ENCODE assay signal across 33 mouse cellular contexts in the genomic region with DNA sequence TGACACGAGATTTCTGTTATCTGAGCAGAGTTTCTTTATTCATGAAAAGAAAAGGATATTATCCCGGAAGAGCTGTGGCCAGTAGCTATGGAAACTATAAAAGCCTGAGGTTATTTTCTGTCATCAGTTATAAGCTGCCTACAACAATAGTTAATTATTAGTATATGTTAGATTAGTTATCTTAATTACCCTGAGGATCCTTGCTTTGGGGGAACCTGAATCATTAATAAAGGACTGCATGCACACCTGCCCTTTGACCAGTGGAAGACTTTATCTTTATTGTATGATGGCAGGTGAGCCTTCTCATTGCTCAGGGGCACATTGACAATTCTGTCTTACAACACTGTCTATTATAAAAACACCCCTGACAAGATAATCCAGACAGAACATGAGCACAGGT.
"Had no signal": no experiment of that assay in that cellular context is flagged by ENCODE, and none has a peak within 500 bp of the region (broad histone marks: within the 10 kb centered on the region; RNA-seq: fewer than 3 reads in every experiment).

No protein-coding gene starts in this region.

- DNase-seq: heart, postnatal 10 days; heart, postnatal 14 days; heart, postnatal 36 days; heart, postnatal 4 days; kidney, adult 11 months; kidney, adult 18-20 months; kidney, adult 2 months; kidney, adult 8-10 months; kidney, adult 9 months; kidney, postnatal 10 days; kidney, postnatal 14 days; kidney, postnatal 25 days; kidney, postnatal 36 days; kidney, postnatal 4 days; layer of hippocampus, adult 9-11 months; layer of hippocampus, postnatal 36 days had no signal

- H3K4me2 ChIP-seq: heart, embryonic 11.5 days; heart, embryonic 12.5 days; heart, embryonic 13.5 days; heart, embryonic 15.5 days; hindbrain, embryonic 12.5 days; hindbrain, embryonic 13.5 days; hindbrain, embryonic 14.5 days; hindbrain, embryonic 15.5 days; kidney, embryonic 15.5 days had no signal

- H3K27me3 ChIP-seq: heart, embryonic 12.5 days; heart, embryonic 13.5 days; heart, embryonic 15.5 days; hindbrain, embryonic 12.5 days; hindbrain, embryonic 13.5 days; hindbrain, embryonic 15.5 days; kidney, embryonic 15.5 days had no signal

- H3K4me3 ChIP-seq: heart, embryonic 10.5 days; heart, embryonic 12.5 days; heart, embryonic 13.5 days; heart, embryonic 15.5 days; hindbrain, embryonic 10.5 days; hindbrain, embryonic 12.5 days; hindbrain, embryonic 13.5 days; hindbrain, embryonic 15.5 days; kidney, embryonic 15.5 days; layer of hippocampus, adult 2 months; left cerebral cortex, adult 2 months had no signal

- ATAC-seq: hindbrain, embryonic 16.5 days; hindbrain, postnatal 0 days; inflammation-experienced regulatory T-cells, adult 6 months had no signal

- H3K36me3 ChIP-seq: heart, embryonic 10.5 days; heart, embryonic 12.5 days; heart, embryonic 13.5 days; heart, embryonic 15.5 days; hindbrain, embryonic 10.5 days; hindbrain, embryonic 12.5 days; hindbrain, embryonic 13.5 days; hindbrain, embryonic 15.5 days; kidney, embryonic 15.5 days had no signal

- H3K4me1 ChIP-seq: heart, embryonic 10.5 days; heart, embryonic 12.5 days; heart, embryonic 13.5 days; heart, embryonic 15.5 days; hindbrain, embryonic 10.5 days; hindbrain, embryonic 12.5 days; hindbrain, embryonic 13.5 days; hindbrain, embryonic 15.5 days; kidney, embryonic 15.5 days had no signal

- H3K27ac ChIP-seq: heart, embryonic 10.5 days; heart, embryonic 13.5 days; heart, embryonic 15.5 days; hindbrain, embryonic 10.5 days; hindbrain, embryonic 12.5 days; hindbrain, embryonic 13.5 days; hindbrain, embryonic 14.5 days; hindbrain, embryonic 15.5 days; hindbrain, postnatal 0 days; kidney, embryonic 15.5 days; kidney, postnatal 0 days; layer of hippocampus, adult 2 months; left cerebral cortex, adult 2 months had no signal

- H3K9ac ChIP-seq: heart, embryonic 12.5 days; heart, embryonic 13.5 days; heart, embryonic 15.5 days; hindbrain, embryonic 12.5 days; hindbrain, embryonic 13.5 days; hindbrain, embryonic 14.5 days; hindbrain, embryonic 15.5 days; kidney, embryonic 15.5 days had no signal

- H3K9me3 ChIP-seq: heart, embryonic 10.5 days; heart, embryonic 12.5 days; heart, embryonic 13.5 days; heart, embryonic 15.5 days; hindbrain, embryonic 10.5 days; hindbrain, embryonic 12.5 days; hindbrain, embryonic 13.5 days; hindbrain, embryonic 15.5 days; kidney, embryonic 15.5 days had no signal
